Mouse (Mus musculus) olfactory bulb, adult 2 months (tissue): Measurements from ENCODE around the gene Plcb4. TPM values are rescaled to one million over a fixed set of nuclear protein-coding genes. Genes with fewer than 3 reads are reported as not detected.
"Not testable (repeated sequence)": the region's sequence is repeated elsewhere in the genome, so short reads cannot be mapped to it uniquely, and the experiment has no call there.

ENCODE experiments used
- H3K27ac ChIP-seq: fragments of 200-500 bp; 2 replicates; pipeline ENCODE4 v1.5.1; 2012; ENCODE audit warnings: low read depth, low read length; ENCODE audit not compliant: insufficient read depth
- H3K4me1 ChIP-seq: fragments of 200-500 bp; 2 replicates; pipeline ENCODE4 v1.6.1; 2012; ENCODE audit warnings: low read length; ENCODE audit not compliant: control insufficient read depth, insufficient read depth
- H3K4me3 ChIP-seq: fragments of 200-500 bp; 2 replicates; pipeline ENCODE4 v1.5.1; 2012; ENCODE audit warnings: mild to moderate bottlenecking, low read depth, low read length, moderate library complexity; ENCODE audit not compliant: insufficient read depth
- CTCF ChIP-seq: fragments of 200-500 bp; IDR thresholded peaks from 2 replicates; pipeline ENCODE4 v1.5.1; 2012; ENCODE audit warnings: low read depth, mild to moderate bottlenecking, low read length, moderate library complexity; ENCODE audit not compliant: insufficient read depth
- POLR2A ChIP-seq: fragments of 200-500 bp; IDR thresholded peaks from 2 replicates; pipeline ENCODE4 v1.6.1; 2012; ENCODE audit warnings: mild to moderate bottlenecking, low read depth, low read length, moderate library complexity; ENCODE audit not compliant: insufficient read depth
- WGBS: fragments of 180-500 bp; shearing (Covaris S2); methylation state at CpG from one replicate; pipeline ENCODE4 v1.1.7; 2018; 5-methylcytosine and 5-hydroxymethylcytosine counted together
- polyA plus RNA-seq: library from polyadenylated mRNA; stranded (reverse); fragments of >200 nt; gene quantifications from 2 replicates; pipeline ENCODE4 v1.2.4, GENCODE M21; 2012; ENCODE audit warnings: low replicate concordance; ENCODE audit not compliant: missing spikeins, insufficient read depth, insufficient read length

Plcb4 gene
- polyA plus RNA-seq, 1 experiment = not detected

GRCm38 (mm10) chr2:135888206-135888605 is 229.4 kb downstream of the Plcb4 start:
- 65% methylated on average over 4 of the region's 4 CpGs for WGBS
- TF ChIP-seq CTCF (no peak), POLR2A (no peak)
- no peak overlapping the region for H3K4me3 ChIP-seq
- no peaks in the 10 kb centered on the region; the same call in 1 of the 2 replicates for H3K4me1 ChIP-seq
- H3K27ac ChIP-seq = no peak overlapping the region

GRCm38 (mm10) chr2:135888767-135889166 is 230.0 kb downstream of the Plcb4 start:
- no peak overlapping the region for H3K27ac ChIP-seq
- TF ChIP-seq POLR2A (no peak), CTCF (no peak)
- H3K4me3 ChIP-seq = no peak overlapping the region

GRCm38 (mm10) chr2:135890083-135890482 is 231.3 kb downstream of the Plcb4 start:
- Histone ChIP-seq H3K4me3 (no peak overlapping the region), H3K27ac (no peak overlapping the region), H3K4me1 (peaks cover 4% of the 10 kb centered on the region; the same call in 1 of the 2 replicates)
- 91% methylated on average over 1 of the region's 1 CpGs for WGBS
- TF ChIP-seq POLR2A (no peak), CTCF (no peak)

More at GRCm38 (mm10) chr2:135888767-135889166, 230.0 kb downstream of the Plcb4 start:
- WGBS = 91% methylated on average over 10 of the region's 10 CpGs
- peaks cover 2% of the 10 kb centered on the region; the same call in 1 of the 2 replicates for H3K4me1 ChIP-seq

- TF ChIP-seq CTCF = no peak
- no peak for TF ChIP-seq POLR2A
- H3K4me3 ChIP-seq = no peak overlapping the region
- H3K4me1 ChIP-seq = 0 out of 2 replicates have a peak, but pooled peaks cover 4% of the 10 kb centered on the region
- no peak overlapping the region for H3K27ac ChIP-seq
- WGBS = 95% methylated on average over 10 of the region's 10 CpGs
Measured at GRCm38 (mm10) chr2:135891097-135891496, 232.3 kb downstream of the Plcb4 start.

- TF ChIP-seq CTCF = no peak
- TF ChIP-seq POLR2A = no peak
- WGBS = 61% methylated on average over 5 of the region's 5 CpGs
Measured at GRCm38 (mm10) chr2:135891686-135892085, 232.9 kb downstream of the Plcb4 start.

GRCm38 (mm10) chr2:135894582-135894981 is 235.8 kb downstream of the Plcb4 start:
- no peak overlapping the region for H3K27ac ChIP-seq
- 0 out of 2 replicates have a peak, but pooled peaks cover 4% of the 10 kb centered on the region for H3K4me1 ChIP-seq
- no peak for TF ChIP-seq POLR2A
- TF ChIP-seq CTCF = no peak
- no peak overlapping the region for H3K4me3 ChIP-seq
- 91% methylated on average over 2 of the region's 2 CpGs for WGBS

More at GRCm38 (mm10) chr2:135891686-135892085, 232.9 kb downstream of the Plcb4 start:
- H3K4me1 ChIP-seq = 0 out of 2 replicates have a peak, but pooled peaks cover 4% of the 10 kb centered on the region
- no peak overlapping the region for H3K4me3 ChIP-seq
- H3K27ac ChIP-seq = no peak overlapping the region

GRCm38 (mm10) chr2:135898025-135898424 is 239.2 kb downstream of the Plcb4 start:
- H3K27ac ChIP-seq = no peak overlapping the region
- peaks cover 5% of the 10 kb centered on the region; the same call in 1 of the 2 replicates for H3K4me1 ChIP-seq
- no peak overlapping the region for H3K4me3 ChIP-seq
- TF ChIP-seq POLR2A (no peak), CTCF (no peak)
- 47% methylated on average over 4 of the region's 4 CpGs for WGBS

GRCm38 (mm10) chr2:135899931-135900330 is 241.1 kb downstream of the Plcb4 start:
- not testable (repeated sequence) for H3K27ac ChIP-seq, H3K4me3 ChIP-seq, H3K4me1 ChIP-seq
- 95% methylated on average over 4 of the region's 4 CpGs for WGBS

GRCm38 (mm10) chr2:135901015-135901414 is 242.2 kb downstream of the Plcb4 start:
- TF ChIP-seq POLR2A (no peak), CTCF (no peak)
- H3K4me3 ChIP-seq = no peak overlapping the region
- H3K4me1 ChIP-seq = peaks cover 2% of the 10 kb centered on the region; the same call in 1 of the 2 replicates
- H3K27ac ChIP-seq = no peak overlapping the region
- WGBS = 94% methylated on average over 4 of the region's 4 CpGs

GRCm38 (mm10) chr2:135904262-135904661 is 245.5 kb downstream of the Plcb4 start:
- WGBS = 84% methylated on average over 4 of the region's 4 CpGs
- Histone ChIP-seq H3K4me1 (peaks cover 2% of the 10 kb centered on the region; the same call in 1 of the 2 replicates), H3K27ac (no peak overlapping the region), H3K4me3 (no peak overlapping the region)
- TF ChIP-seq POLR2A (no peak), CTCF (no peak)
